Mouse (Mus musculus) embryo, embryonic 9.5 days (tissue): ENCODE data around the gene Olfr315.
"Not testable (repeated sequence)": the region's sequence is repeated elsewhere in the genome, so short reads cannot be mapped to it uniquely, and the experiment has no call there.

Experiments
- DNase-seq: peaks from one replicate; pipeline ENCODE4 v3.0.0-alpha.2; 2017; ENCODE audit errors: extremely low spot score

The Olfr315 gene

DNA sequence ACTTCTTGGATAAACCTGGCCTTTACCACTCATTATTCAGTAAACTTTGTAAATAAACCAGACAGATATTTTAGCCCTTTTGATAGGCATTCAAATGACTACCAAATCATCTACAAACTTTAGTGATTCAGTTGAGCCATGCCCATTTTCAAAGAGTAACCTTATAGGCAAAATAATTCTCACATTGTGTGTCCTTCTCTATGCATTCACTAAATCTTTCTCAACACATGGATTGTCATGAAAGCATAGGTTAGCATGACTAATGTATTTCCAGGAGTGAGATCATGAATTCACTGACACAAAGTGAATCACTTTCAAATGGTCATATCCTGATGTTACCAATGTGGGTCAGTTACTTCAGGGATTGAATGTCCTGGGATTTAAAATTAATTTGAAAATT lies at the start of gene Olfr315:
TSS of gene Olfr315 (plus strand) at position 301 of the 400 bp plus-strand sequence.
- no peak for DNase-seq

GRCm38 (mm10) chr11:58723914-58724313 lies 49.1 kb upstream of the Olfr315 start, which contains the start of gene Olfr318:
Gene Olfr318, minus strand, starts transcription at chr11:58724014.
- DNase-seq: no peak

DNA sequence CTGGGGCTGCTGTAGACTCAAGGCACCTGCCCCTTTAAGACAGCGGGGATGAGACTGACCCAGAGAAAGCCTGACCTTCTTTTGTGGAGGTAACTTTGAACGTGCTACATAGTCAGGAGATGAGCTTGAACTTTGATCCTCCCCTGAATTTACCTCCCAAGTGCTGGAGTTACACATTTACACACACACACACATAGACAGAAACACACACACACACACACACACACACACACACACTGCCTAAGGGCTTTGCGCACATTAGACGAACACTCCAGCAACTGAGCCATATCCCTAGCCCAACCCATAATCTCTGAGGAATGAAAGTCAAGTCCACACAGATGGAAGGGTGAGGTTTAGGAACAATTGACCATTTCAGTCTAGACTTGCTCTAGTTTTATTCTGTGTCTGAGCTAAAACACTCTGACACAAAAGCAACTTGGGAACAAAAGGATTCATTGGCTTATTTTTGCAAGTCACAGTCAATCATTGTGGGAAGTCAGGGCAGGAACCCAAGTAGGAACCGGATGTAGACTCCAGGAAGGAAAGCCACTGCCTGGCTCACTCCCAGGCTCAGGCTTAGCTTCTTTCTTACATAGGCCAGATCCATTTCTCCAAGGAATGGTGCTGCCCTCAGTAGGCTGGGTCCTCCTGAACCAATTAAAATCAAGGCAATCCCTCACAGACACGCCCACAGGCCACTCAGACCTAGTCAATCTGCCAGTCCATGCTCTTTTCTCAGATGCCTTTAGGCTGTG lies 44.9 kb upstream of the Olfr315 start:
- DNase-seq: not testable (repeated sequence)

DNA sequence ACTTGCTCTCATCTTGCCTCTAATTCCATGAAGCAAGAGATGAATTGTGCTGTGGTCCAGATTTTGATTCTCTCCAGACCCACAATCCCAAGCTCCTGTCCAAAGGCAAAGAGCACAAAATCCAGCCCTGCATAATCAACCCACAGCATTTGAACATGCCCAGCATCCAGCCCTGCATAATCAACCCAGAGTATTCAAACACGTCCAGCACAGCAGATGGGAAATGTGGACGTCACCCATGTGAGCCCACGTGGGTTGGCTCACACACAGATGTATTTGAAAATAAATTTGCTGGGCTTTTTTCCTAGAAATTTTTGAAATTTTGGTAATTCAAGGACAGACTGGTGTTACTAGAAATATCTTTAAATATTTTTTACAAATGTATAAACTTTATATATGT lies 39.6 kb upstream of the Olfr315 start:
- DNase-seq: no peak

- no peak for DNase-seq
Measured at GRCm38 (mm10) chr11:58738792-58739262, 34.2 kb upstream of the Olfr315 start, which contains the start of gene Olfr317. Gene Olfr317, minus strand, starts transcription at chr11:58739212.

- not testable (repeated sequence) for DNase-seq
Measured at GRCm38 (mm10) chr11:58751096-58751495, 21.9 kb upstream of the Olfr315 start.

- DNase-seq: no peak
Measured at GRCm38 (mm10) chr11:58752434-58752833, 20.6 kb upstream of the Olfr315 start, which contains the start of gene Olfr316. Gene Olfr316, plus strand, starts transcription at chr11:58752734.

DNA sequence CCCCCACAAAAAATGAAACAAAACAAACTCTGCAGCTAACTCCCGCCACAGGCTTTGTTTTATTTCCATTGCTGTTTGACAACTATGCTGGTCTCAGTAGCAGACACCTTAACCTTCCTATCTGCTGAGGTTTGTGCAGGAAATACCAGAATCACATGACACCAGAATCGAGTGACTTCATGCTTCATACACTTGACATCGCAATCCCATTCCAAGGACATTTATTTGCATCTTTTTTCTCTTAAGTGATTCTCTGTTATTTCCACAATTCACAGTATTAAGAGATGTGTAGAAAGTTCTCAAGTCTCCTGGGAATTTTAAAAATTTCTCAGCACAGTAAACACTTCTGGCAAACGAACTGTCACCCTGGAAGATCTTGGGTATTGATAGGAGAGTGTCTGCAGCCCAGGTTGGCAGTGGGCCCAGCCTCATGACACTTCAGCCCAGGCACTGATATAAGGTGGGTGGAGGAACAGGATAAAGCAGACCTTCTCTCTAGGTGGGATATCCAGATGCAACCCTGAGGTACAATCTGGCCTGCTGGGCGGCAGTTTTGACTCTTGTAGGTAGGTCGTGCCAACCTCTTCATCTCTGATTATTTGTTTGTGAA lies 9.6 kb downstream of the Olfr315 start, which contains the start of gene Olfr314:
TSS of gene Olfr314 (plus strand) at position 473 of the 610 bp plus-strand sequence.
- no peak for DNase-seq

GRCm38 (mm10) chr11:58784182-58784581 lies 11.2 kb downstream of the Olfr315 start:
- DNase-seq: no peak

DNA sequence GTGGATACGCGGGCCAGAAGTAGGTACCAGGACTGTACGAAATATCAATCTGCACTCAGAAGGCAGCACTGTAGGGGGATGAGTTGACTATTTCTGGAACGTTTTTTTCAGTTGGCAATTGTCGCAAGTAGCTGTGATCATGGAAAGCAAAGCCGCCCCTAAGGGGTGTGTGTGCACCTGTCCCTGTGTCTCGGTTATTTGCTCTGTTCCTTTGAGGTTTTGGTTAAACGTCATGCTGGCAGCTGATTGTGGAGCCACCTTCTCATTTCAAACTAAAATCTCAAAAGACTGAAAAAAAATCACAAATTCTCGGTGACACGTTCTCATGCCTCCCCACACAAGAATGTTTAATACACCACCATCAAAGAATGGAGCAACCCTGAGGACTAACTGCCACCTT lies 14.7 kb downstream of the Olfr315 start:
- DNase-seq: no peak

DNA sequence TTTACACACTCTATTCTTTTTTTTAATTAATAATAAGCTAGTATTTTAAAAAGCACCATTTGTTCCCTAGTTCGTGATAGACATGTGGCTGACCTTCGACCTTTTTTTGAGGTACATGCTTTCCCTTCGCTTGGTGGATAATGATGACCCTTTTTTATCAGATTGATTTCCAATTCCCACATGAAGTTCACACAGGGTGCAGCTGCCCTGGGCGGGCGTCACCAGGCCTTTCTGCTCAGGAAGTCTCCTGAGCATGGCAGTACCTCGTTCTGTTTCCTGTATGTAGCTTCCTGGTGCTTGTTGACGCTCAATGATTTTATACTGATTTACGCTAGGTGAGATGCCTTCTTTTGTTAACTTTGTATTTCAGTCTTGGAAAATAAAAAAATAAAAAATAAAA lies 15.4 kb downstream of the Olfr315 start:
- DNase-seq: no peak

DNA sequence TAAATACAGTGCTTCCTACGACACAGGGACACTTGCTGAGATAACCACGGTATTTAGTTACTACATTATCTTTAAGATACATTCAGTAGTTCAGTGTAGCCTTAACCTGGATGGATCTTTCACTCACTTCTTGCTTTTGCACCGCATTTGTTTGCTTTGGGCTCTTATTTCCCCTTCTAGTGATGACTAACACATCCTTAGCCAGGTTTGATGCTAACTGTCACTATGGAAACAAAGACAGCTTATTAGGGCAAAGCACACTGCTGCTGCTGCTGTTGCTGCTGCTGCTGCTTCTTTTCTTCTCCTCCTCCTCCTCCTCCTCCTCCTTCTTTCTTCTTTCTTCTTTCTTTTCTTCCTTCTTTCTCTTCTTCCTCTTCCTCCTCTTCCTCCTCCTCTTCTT lies 16.5 kb downstream of the Olfr315 start:
- DNase-seq: no peak

GRCm38 (mm10) chr11:58790053-58790452 lies 17.1 kb downstream of the Olfr315 start:
- DNase-seq: no peak

- DNase-seq: no peak
Measured at GRCm38 (mm10) chr11:58790646-58791045, 17.7 kb downstream of the Olfr315 start.

DNA sequence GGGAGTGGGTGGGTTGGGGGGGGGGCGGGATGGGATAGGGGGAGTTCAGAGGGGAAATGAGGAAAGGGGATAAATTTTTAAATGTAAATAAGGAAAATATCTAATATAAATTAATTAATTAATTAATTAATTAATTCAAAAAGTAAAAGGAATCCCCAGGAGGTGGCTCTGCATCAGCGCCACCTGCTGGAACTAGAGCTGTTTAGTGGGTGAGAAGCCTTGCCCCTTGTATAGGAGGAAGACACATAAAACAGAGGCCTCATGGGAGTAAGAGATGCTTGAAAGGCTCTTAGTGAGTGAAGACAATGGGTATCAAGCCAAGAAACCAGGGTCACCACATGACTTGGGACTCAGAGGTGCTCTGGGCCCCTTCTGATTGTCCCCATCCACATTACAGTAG lies 22.9 kb downstream of the Olfr315 start:
- no peak for DNase-seq

GRCm38 (mm10) chr11:58796850-58797249 lies 23.9 kb downstream of the Olfr315 start:
- no peak for DNase-seq

DNA sequence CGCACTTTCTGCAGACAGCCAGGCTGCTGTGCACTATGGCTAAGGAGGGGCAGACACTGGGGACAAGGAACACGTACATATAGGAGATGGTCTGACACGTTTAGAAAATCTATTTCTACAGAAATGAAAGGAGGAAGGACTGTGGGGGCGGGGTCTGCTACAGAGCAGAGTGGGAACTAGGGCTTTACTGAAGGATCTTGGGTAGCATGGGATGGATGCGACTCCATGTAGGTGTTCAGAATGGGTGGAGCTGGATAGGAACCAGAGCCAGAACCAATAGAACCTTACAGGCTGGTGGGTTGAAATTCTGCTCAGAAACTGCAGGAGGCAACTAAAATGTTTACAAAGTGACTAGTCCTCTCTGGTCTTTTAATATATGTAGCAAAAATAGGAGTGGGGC lies 26.8 kb downstream of the Olfr315 start:
- no peak for DNase-seq

DNA sequence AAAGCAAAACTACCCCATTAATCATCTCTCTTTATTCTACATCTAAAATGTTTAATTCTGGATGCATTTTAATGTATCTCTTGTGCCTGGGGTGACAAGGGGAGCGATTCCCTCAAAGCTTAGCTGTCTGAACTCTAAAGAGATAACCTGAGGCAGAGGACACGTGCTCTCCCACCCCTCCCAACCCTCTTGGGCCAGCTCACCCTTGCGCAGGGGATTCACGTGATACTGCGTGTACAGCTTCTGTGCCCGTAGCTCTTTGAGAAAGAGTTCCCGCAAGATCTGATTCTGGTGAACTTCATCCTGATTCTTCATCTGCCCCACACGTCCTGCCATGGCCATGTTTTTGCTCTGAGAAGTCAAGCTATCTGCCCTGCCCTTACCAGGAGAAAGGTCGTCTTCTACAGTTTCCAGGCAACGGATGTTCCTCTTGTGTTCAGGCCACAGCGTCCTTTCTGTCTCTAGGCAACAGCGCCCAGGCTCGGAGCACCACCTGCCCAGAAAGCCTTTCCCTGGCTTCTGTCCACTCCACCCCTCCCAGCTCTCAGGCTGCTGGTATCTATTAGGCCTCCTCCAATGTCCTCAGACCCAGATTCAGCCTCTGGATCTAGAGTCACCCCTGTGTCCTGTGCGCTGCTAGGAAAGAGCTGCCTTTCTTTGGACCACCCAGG lies 28.7 kb downstream of the Olfr315 start, which contains the start of gene Fam183b:
TSS of gene Fam183b (minus strand) at position 403 of the 671 bp plus-strand sequence.
- peak; percentile 45 for DNase-seq

DNA sequence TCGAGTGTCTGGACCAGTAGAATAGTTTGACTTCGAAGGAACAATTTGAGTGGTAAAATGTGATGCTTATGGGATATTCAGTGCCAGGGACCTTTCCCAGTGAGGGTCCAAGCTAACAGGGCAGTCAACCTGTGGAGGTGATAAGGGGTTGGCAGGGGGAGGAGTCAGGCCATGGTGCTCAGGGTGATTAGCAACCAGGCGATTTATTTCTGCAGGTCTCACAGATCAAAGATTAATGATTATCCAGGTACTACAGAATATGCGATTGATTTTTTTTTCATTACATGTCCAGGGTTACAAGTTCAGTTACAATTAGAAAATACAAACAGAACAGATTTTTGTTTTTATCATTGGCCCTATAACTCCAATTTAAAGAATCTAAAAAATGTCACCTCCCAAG lies 30.9 kb downstream of the Olfr315 start:
- DNase-seq: no peak

DNA sequence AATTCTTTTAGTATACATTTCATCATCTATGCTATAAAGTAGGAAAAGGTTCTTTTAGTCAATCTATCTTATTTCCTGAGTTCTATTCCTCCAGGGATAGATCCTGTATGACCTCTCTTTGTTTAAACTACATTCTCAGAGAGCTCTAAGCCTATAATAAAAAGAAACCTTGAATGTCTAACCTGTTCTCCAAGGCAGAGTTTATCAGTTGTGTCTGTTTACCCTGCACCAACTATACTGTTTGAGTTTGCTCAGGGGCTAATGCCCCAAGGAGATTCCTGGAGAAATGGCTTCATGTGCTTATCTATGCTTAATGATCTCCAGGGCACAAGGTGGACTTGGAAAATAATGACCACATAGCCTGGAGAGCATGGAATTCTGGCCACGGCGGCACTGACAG lies 31.4 kb downstream of the Olfr315 start:
- DNase-seq: no peak

DNA sequence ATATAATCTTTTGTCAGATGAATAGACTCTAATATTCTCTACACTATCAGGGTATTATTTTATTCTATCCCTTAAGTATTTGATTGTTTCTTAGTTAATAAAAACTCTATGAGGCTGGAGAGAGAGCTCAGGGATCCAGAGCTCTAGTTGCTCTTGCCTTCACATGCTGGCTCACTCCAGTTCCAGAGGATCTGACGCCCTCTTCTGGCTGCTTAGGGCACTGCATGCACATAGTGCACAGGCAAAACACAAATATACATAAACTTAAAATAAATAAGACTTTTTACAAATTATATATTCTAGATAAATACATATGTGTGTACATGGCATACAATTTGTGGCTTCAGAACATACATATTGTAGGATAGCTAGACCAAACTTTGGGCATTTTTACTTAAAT lies 39.0 kb downstream of the Olfr315 start:
- DNase-seq: no peak

DNA sequence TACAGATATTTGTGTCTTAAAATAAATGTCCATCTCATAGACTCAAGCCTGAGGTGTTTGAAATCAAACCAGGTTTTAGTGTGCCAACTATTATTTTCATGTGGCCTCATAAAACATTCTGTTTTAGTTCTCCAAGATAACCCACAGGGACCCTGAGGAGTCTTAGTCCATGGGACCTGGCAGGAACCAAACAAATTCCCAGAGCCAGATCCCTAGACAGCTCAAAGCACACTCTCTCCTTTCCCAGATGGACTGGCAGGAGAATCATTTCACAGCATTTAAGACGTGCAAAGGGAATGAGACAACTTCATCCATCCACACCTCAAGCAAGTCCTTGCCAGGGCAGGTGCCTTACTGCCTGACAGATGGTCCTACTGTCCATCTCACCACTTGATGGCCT lies 41.7 kb downstream of the Olfr315 start, which contains the start of gene Olfr313:
TSS of gene Olfr313 (plus strand) at position 301 of the 400 bp plus-strand sequence.
- not testable (repeated sequence) for DNase-seq
